Mouse (Mus musculus): ENCODE measurements at regions not wholly inside any gene's neighbourhood (a gene's known extent, or its start where the extent isn't known, plus 50 kb on each side); places are given as distances from the start of the nearest gene placed in this dataset.
"Not testable (repeated sequence)": the region's sequence is repeated elsewhere in the genome, so short reads cannot be mapped to it uniquely, and the experiment has no call there.

GRCm38 (mm10) chr11:114483350-114483749, 185.0 kb upstream of the Rpl38 start:
- not testable (repeated sequence) for TF ChIP-seq CHD1 (IDR thresholded peaks at IDR 0.05; ENCODE audit: low read depth, low read length); MAFK (IDR thresholded peaks at IDR 0.05; ENCODE audit: insufficient replicate concordance, low read length); CTCF (conservative IDR thresholded peaks at IDR 0.05 in 1 of 2, IDR thresholded peaks at IDR 0.05 in 1 of 2; ENCODE audit: low read depth in 2 of 2, low read length in 2 of 2); IRF4 (IDR thresholded peaks at IDR 0.05; ENCODE audit: low read depth, low read length); POLR2A (IDR thresholded peaks at IDR 0.05; ENCODE audit: low read depth, low read length); EP300 (IDR thresholded peaks at IDR 0.05; ENCODE audit: low read length); TBP (conservative IDR thresholded peaks at IDR 0.05; ENCODE audit: low read depth, low read length); HCFC1 (IDR thresholded peaks at IDR 0.05; ENCODE audit: low read depth, low read length); JUND (conservative IDR thresholded peaks at IDR 0.05; ENCODE audit: low read depth, low read length)

All from CH12.LX (cell line).